Mouse (Mus musculus) hindbrain, embryonic 10.5 days (tissue): Measurements from ENCODE around the gene Dpf2. TPM values are rescaled to one million over a fixed set of nuclear protein-coding genes. Genes with fewer than 3 reads are reported as not detected.

ENCODE experiments used
- DNase-seq: peaks from one replicate; pipeline ENCODE4 v3.0.0-alpha.2; 2017; ENCODE audit warnings: low spot score
- H3K27ac ChIP-seq: fragments of 300-500 bp; sonication (generic); 2 replicates; pipeline ENCODE4 v1.5.1; 2016; ENCODE audit warnings: mild to moderate bottlenecking, moderate library complexity
- H3K27me3 ChIP-seq: fragments of 300-500 bp; sonication (generic); 2 replicates; pipeline ENCODE4 v1.6.1; 2016; ENCODE audit warnings: mild to moderate bottlenecking; ENCODE audit not compliant: poor library complexity, insufficient read depth, severe bottlenecking
- H3K36me3 ChIP-seq: fragments of 300-500 bp; sonication (generic); 2 replicates; pipeline ENCODE4 v1.6.1; 2016; ENCODE audit warnings: mild to moderate bottlenecking, moderate library complexity
- H3K4me1 ChIP-seq: fragments of 300-500 bp; sonication (generic); replicated peaks from 2 replicates; pipeline ENCODE4 v1.6.1; 2016; ENCODE audit warnings: mild to moderate bottlenecking
- H3K4me3 ChIP-seq: fragments of 300-500 bp; sonication (generic); 2 replicates; pipeline ENCODE4 v1.5.1; 2016; ENCODE audit warnings: mild to moderate bottlenecking, moderate library complexity
- H3K9me3 ChIP-seq: fragments of 300-500 bp; sonication (generic); 2 replicates; pipeline ENCODE4 v1.6.1; 2016; ENCODE audit warnings: mild to moderate bottlenecking, moderate library complexity
- WGBS: fragments of 180-500 bp; shearing (Covaris S2); methylation state at CpG from one replicate; pipeline ENCODE4 v1.1.7; 2016; 5-methylcytosine and 5-hydroxymethylcytosine counted together
- polyA plus RNA-seq: library from polyadenylated mRNA; unstranded; fragments of >200 nt; fragmentation: Nextera tagmentation; extraction: Ambion mirVana; gene quantifications from 2 replicates; pipeline ENCODE4 v1.2.1, GENCODE M21; 2016

The Dpf2 gene
- polyA plus RNA-seq, 1 experiment from 2014 or later, result 225 TPM

DNA sequence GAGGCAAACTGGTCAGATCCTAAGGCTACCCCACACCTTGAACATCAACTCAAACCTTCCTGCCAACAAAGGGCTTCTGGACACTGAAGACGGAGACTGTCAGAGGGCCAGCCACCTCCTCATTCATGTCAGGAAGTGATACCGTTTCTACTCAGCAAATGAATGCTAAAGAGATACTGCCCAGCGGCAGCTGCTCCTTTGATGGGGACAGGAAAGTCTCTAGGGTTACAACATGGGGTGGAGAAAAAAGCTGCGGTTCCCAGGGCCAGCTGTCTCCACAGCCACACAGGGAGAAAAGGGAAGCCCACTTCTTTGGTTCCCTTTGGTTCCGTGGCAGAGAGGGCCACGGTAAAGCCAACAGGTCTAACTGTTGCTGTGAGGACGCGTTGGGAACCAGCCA lies 31.3 kb upstream of the Dpf2 start:
- no peak for DNase-seq
- Histone ChIP-seq H3K27ac (no peak overlapping the region), H3K4me1 (no peaks in the 10 kb centered on the region; the same call in 1 of the 2 replicates), H3K27me3 (no peaks in the 10 kb centered on the region), H3K36me3 (peaks cover 98% of the 10 kb centered on the region), H3K4me3 (no peak overlapping the region), H3K9me3 (no peaks in the 10 kb centered on the region)
- WGBS, result 86% methylated on average over 8 of the region's 8 CpGs

DNA sequence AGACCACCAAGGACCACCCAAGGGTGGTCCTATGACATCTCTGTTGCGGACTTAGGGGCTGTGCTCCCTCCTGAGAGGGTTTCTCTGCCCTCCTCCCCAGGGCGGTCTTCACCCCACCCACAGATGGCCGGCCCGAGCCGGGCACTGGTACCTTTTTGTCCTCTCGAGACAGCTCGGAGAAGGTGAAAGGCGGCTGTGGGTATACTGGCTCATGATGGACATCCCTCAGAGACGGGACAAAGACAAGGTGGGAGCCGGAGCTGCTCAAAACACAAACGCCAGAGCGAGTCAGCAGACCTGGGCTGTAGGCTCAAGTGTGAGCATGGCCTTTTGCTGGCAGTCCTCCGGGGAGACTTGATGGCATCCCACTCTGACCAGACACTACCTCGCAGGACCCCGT lies 30.6 kb upstream of the Dpf2 start:
- Histone ChIP-seq H3K36me3 (peaks cover 92% of the 10 kb centered on the region), H3K9me3 (no peaks in the 10 kb centered on the region), H3K27me3 (no peaks in the 10 kb centered on the region), H3K4me1 (peaks cover 3% of the 10 kb centered on the region; the same call in 1 of the 2 replicates), H3K4me3 (no peak overlapping the region), H3K27ac (no peak overlapping the region)
- DNase-seq, result no peak
- 92% methylated on average over 15 of the region's 15 CpGs for WGBS

DNA sequence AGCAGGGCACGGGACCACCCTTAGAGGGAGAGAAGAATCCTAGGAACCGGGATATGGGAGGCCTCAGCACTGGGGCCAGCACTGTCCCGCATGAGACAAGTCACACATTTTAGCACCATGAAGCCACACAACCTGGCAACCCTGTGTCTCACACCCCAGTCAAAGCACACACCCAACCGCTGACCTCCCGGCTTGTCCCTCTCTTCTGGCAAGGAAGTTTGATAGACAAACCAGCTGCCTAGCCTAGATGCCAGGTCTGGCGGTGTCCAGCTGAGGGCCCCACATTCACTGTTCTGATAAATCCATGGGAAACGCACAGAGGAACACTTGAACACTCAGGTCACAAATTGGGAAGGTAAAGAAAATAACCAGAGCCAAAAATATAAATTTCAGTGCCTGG lies 29.8 kb upstream of the Dpf2 start:
- H3K36me3 ChIP-seq, result peaks cover 84% of the 10 kb centered on the region
- H3K4me3 ChIP-seq, result no peak overlapping the region
- H3K9me3 ChIP-seq, result no peaks in the 10 kb centered on the region
- WGBS, result 91% methylated on average over 7 of the region's 7 CpGs
- H3K27me3 ChIP-seq, result no peaks in the 10 kb centered on the region
- no peak overlapping the region for H3K27ac ChIP-seq
- peaks cover 11% of the 10 kb centered on the region for H3K4me1 ChIP-seq
- no peak for DNase-seq

DNA sequence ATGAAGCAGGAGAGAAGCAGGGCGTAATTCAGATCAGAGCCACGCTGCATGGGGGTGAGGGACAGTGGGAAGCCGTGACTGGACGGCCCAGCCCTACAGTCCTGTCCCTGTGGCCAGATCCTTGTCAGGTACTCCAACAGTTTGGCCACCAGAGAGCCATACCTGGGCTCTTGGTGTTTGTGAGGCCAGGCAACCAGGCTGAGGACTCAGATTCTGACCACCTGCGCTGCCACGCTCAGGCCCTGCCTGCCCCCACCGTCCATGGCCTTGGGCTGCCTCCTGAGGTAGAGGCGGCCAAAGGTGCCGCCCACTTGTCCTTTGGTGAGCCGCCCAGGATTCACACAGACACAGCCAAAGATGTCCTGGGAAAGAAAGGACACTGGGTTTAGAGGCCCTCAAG lies 27.8 kb upstream of the Dpf2 start:
- WGBS, result 92% methylated on average over 10 of the region's 10 CpGs
- H3K4me1 ChIP-seq, result peaks cover 21% of the 10 kb centered on the region
- H3K4me3 ChIP-seq, result no peak overlapping the region
- no peak overlapping the region for H3K27ac ChIP-seq
- H3K36me3 ChIP-seq, result peaks cover 64% of the 10 kb centered on the region
- H3K9me3 ChIP-seq, result no peaks in the 10 kb centered on the region
- no peak for DNase-seq
- H3K27me3 ChIP-seq, result no peaks in the 10 kb centered on the region

DNA sequence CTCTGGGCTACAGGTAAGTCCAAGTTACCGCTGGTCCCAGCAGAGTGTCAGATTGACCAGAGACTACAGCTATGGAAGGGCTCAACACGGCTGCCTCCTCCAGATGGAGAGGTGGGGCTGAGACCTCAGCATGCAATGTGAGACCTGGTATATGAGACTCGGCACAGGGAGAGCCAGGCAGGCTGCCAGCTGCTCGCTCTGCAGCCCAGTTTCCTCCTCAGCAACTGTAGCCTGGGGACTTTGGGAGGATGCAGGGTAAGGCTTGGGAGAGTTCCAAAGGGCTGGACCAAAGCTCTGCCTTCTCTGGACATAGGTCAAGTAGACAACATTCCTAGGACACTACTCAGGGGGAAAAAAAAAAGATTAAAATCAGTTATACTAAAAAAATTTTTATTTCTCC lies 27.4 kb upstream of the Dpf2 start:
- Histone ChIP-seq H3K4me3 (no peak overlapping the region), H3K36me3 (peaks cover 60% of the 10 kb centered on the region), H3K4me1 (peaks cover 26% of the 10 kb centered on the region), H3K27ac (no peak overlapping the region), H3K27me3 (no peaks in the 10 kb centered on the region), H3K9me3 (no peaks in the 10 kb centered on the region)
- WGBS, result 82% methylated on average over 4 of the region's 4 CpGs
- no peak for DNase-seq

DNA sequence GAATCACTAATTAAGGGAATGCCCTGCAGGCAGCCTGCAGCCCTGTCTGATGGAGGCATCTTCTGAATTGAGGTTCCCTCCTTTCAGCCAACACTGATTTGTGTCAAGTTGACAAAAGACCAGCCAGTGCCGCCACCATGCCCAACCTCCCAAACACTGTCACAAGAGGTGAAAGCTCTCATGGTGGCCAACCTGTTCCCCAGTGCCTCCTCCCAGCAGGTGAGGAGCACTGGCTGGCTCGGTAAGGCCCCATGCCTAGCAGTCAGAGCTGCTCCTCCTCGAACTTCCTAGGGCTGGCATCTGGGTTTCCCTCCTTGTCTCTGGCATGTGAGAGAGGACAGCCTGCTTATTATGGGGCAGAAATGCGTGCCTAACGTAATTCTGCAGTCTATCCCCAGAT lies 26.9 kb upstream of the Dpf2 start:
- no peak overlapping the region for H3K27ac ChIP-seq
- no peak overlapping the region for H3K4me3 ChIP-seq
- no peaks in the 10 kb centered on the region for H3K9me3 ChIP-seq
- H3K36me3 ChIP-seq, result peaks cover 55% of the 10 kb centered on the region
- 83% methylated on average over 5 of the region's 5 CpGs for WGBS
- no peak for DNase-seq
- H3K27me3 ChIP-seq, result no peaks in the 10 kb centered on the region
- peaks cover 31% of the 10 kb centered on the region for H3K4me1 ChIP-seq

DNA sequence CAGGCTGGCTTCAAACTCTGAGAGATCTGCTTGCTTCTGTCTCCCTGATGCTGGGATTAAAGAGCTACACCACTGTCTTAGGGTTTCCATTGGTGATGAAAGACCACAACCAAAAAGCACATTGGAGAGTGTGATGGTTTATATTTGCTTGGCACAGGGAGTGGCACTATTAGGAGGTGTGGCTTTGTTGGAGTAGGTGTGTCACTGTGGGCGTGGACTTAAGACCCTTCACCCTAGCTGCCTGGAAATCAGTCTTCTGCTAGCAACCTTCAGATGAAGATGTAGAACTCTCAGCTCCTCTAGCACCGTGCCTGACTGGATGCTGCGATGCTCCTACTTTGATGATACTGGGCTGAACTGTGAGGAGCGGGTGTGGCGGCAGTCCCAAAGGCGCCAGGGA lies 25.7 kb upstream of the Dpf2 start:
- Histone ChIP-seq H3K27me3 (no peaks in the 10 kb centered on the region), H3K4me3 (no peak overlapping the region), H3K9me3 (no peaks in the 10 kb centered on the region), H3K27ac (no peak overlapping the region), H3K4me1 (peaks cover 32% of the 10 kb centered on the region), H3K36me3 (peaks cover 43% of the 10 kb centered on the region)
- 89% methylated on average over 6 of the region's 6 CpGs for WGBS
- DNase-seq, result no peak

DNA sequence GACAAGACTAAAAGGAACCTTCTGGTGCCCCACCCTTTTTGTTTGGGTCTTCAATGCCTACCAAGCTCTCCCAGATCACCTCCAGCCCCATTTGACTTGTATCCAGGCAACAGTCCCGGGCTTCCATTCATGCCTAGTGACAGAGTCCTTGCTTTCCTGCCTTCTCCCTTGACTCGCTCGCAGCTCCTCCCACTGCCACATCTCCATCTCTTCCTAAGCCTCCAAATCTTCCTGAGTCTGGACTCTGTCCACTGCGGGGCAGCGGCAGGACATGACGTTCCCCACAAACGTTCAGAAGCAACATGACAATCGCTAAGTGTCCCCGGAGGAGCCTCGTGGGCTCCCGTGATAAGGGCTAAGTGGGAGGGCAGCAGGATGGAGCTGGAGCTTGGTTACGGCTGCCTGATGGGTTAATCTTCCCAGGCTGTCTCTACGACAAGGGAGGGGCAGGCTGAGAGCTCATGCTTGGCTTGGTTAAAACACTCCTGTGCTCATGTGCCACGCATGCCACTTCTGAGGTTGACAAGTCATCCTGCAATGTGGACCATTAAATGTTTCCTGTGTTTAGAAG lies 25.1 kb upstream of the Dpf2 start:
- Histone ChIP-seq H3K27me3 (no peaks in the 10 kb centered on the region), H3K36me3 (peaks cover 37% of the 10 kb centered on the region), H3K4me1 (peaks cover 32% of the 10 kb centered on the region), H3K9me3 (no peaks in the 10 kb centered on the region), H3K27ac (peak overlapping the region; percentile 67), H3K4me3 (peak overlapping the region; percentile 23; the same call in 1 of the 2 replicates)
- 34% methylated on average over 14 of the region's 14 CpGs for WGBS
- DNase-seq, result peak; percentile 27

DNA sequence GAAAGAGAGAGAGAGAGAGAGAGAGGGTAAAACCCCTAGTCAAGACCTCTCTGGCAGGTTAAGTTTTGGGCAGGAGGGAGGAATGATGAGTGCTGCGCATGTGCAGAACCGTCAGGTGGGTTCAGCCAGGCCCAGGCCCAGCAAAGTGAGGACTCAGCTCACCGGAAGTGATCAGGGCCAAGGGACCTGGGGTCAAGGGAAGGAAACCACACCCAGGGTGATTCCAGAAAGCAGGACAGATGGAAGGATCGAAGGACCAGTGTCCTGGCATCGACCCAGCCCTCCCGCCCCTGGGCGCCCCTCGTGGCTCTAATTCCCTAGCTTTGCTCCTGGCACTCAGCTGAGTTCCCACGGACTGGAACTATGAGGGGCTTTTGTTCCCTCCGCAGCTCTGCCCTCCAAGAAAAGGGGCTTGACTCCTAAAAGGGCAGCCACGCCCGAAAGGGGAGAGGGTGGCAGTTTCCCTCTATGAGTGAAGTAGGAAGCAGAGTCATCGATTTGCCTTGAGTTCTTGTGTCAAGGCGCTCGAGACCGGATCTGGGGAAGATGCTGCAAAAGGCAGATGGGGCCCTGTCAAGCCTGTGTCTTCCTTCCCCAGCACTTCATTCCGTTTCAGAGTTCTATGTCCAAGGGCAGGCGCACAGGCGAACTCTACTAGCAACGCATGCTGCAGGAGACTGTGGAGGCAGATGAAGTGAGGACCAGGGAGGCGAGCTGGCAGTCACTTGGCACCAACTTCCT lies 24.5 kb upstream of the Dpf2 start:
- H3K27me3 ChIP-seq, result no peaks in the 10 kb centered on the region
- H3K27ac ChIP-seq, result peak overlapping the region; percentile 67
- no peaks in the 10 kb centered on the region for H3K9me3 ChIP-seq
- 77% methylated on average over 21 of the region's 21 CpGs for WGBS
- peak overlapping the region; percentile 23 for H3K4me3 ChIP-seq
- peaks cover 30% of the 10 kb centered on the region for H3K36me3 ChIP-seq
- H3K4me1 ChIP-seq, result peaks cover 32% of the 10 kb centered on the region
- DNase-seq, result no peak

DNA sequence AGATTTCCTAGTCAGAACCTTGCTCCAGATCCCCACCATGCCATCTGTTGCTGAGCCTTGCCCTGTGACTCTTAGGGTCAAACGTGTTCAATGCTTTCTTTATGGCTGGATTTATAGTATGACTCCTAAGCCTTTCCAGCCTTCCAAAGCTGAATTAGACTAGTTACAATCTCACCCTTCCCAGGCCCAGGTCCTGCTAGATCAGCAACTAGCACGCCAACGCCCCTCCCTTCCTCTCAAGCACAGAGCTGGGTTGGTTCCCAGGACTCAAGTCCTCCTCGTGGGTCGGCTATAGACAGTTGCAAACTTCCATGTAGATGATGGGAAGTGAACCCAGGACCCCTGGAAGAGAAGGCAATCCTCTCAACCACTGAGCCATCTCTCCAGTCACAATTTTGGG lies 22.9 kb upstream of the Dpf2 start:
- Histone ChIP-seq H3K36me3 (peaks cover 17% of the 10 kb centered on the region), H3K27me3 (no peaks in the 10 kb centered on the region), H3K4me1 (peaks cover 32% of the 10 kb centered on the region), H3K4me3 (no peak overlapping the region), H3K9me3 (no peaks in the 10 kb centered on the region), H3K27ac (no peak overlapping the region)
- no peak for DNase-seq
- 79% methylated on average over 5 of the region's 5 CpGs for WGBS

DNA sequence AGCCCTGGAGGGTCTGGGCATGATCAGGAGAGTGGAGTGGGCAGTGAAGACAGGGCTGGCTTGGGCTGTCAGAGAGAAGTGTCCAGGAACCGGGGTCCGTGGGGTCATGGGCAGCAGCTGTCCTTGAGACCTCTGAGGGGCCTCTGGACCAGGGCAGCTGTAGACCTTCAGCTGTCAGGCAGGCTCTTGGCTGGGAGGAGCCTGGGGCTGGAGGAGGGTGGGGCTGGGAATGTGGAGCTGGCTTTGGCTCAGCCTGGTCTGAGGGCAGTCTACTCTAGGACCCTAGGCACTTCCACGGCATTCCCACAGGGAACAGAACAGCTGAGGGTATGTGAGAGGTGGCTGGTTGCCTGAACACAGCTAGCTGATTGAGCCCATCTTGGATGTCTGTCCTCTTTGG lies 22.5 kb upstream of the Dpf2 start:
- Histone ChIP-seq H3K36me3 (peaks cover 12% of the 10 kb centered on the region), H3K27ac (peak overlapping the region; percentile 46)
- DNase-seq, result peak; percentile 16

DNA sequence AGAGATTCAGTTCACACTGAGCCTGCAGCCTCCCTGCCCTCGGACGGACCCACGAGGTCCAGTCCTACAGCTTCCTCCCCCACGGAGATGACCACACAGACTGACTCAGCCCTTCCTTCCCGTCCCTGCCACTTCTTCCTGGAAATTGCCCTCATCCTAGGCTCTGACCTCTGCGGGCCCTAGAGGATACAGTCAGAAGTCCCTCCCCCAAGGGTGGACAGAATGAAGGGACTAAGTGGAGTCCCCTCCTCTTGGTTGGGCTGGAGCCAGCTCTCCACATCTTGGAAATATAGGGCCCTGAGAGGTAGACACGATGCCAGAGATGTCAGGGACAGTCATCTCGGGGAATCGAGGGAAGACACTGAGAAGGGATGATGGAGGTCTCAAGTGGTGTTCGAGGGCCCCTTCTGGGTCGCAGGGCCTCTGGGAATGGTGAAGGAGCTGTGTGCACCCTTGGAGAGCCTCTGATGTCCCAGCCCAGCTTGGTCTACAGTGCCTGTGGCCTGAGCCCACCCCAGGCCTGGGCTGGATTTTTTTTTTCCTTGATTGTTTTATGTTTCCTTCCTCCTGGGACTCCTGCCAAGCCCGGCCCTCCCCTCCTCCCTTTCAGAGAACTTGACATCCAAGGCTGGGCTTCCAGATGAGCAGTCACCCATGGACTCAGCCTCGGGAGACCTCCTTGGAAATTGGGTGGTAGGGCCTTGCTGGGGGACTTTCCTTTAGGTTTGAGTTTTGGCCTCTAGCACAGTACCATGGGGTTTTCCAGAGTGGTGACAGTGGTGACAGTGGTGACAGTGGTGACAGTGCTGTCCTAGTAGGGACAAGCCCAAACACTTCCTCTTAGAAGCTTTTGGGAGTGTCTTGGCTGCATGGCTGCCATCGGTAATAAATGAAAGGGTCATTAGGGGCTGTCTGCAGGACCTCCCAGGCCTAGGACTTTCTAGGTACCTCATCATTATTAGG lies 17.1 kb upstream of the Dpf2 start:
- 75% methylated on average over 14 of the region's 14 CpGs for WGBS
- DNase-seq, result no peak

More for the DNA sequence above, 22.5 kb upstream of the Dpf2 start:
- H3K4me1 ChIP-seq, result peaks cover 32% of the 10 kb centered on the region
- WGBS, result 69% methylated on average over 3 of the region's 3 CpGs
- no peak overlapping the region for H3K4me3 ChIP-seq
- H3K27me3 ChIP-seq, result no peaks in the 10 kb centered on the region
- H3K9me3 ChIP-seq, result no peaks in the 10 kb centered on the region

DNA sequence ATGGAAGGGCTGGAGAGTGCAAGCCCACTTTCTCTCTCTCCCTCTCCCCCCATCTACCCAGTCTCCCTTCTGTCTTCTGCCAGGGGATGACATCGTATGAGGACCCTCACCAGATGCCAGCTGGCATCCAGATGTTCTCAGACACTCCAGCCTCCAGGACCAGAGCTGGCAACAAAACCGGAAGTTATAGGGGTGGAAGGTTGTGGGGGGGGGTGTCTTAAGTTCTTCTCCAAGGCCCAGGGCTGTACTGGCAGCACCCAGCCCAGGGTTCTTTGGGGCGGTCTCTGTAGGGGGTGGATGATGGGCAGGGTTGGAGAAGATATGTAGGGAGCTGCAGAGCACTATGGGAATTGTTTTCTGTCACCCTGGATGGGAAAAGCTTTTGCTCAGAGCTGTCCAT lies 15.7 kb upstream of the Dpf2 start:
- DNase-seq, result no peak

More for the DNA sequence above, 17.1 kb upstream of the Dpf2 start:
- Histone ChIP-seq H3K9me3 (no peaks in the 10 kb centered on the region), H3K36me3 (no peaks in the 10 kb centered on the region), H3K4me3 (no peak overlapping the region), H3K4me1 (peaks cover 29% of the 10 kb centered on the region), H3K27me3 (peaks cover 16% of the 10 kb centered on the region), H3K27ac (no peak overlapping the region)

More for the DNA sequence above, 15.7 kb upstream of the Dpf2 start:
- Histone ChIP-seq H3K27me3 (peaks cover 16% of the 10 kb centered on the region), H3K9me3 (no peaks in the 10 kb centered on the region), H3K27ac (no peak overlapping the region), H3K4me1 (peaks cover 39% of the 10 kb centered on the region), H3K36me3 (no peaks in the 10 kb centered on the region), H3K4me3 (no peak overlapping the region)
- WGBS, result 69% methylated on average over 3 of the region's 3 CpGs
